Mouse (Mus musculus): ENCODE results near the gene Mmab.

Gene Mmab

DNA sequence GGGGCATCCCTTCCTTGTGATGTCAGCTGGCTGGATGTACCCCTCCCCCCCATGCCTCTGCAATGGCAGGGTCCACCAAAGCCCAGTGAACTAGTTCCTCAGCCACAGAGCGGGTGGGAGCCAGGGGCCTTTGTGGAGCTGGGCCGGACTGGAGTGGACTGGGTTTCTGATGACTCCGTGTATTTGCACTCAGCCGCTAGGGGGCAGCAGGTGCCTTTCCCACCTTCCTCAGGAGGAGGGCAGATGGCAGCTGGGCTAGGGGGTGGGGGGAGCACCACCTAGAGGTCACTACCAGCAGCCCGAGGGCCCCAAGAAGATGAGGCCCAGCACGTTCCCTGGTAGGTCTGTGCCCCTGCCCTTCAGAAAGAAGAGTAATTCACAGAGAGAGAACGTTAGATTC, 17.4 kb upstream of the Mmab start:
- peak; percentile 87 for DNase-seq (ENCODE audit: low read depth, low spot score)
- no peaks in the 10 kb centered on the region for H3K27me3 ChIP-seq (ENCODE audit: control insufficient read depth, insufficient read depth, low read length, poor library complexity, severe bottlenecking)
- H3K36me3 ChIP-seq (ENCODE audit: control insufficient read depth, insufficient read depth, low read length, poor library complexity, severe bottlenecking): no peaks in the 10 kb centered on the region

DNA sequence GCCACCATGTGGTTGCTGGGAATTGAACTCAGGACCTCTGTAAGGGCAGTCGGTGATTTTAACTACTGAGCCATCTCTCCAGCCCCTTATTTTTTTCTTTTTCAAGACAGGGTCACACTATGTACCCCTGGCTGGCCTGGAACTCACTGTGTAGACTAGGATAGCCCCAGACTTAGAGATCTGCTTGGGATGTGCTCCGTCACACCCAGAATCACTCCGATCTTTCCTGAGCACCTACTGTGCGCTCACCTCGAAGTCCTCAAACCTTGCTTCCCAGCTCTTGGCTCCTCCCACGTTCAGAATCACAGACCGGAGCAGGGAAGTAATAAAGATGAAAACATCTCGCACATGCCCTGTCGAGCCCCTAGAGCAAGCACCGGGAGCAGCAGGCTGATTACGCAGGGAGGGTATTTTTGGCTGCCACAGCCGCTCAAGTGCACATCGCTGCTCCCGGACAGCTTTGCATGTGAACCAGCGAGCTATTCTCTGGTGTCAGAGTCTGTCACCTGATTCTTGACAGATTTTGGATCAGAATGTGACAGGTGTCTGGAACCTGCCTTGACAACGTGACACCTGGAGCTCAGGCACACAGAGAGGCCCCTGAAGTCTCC, 13.2 kb upstream of the Mmab start:
- H3K27me3 ChIP-seq (ENCODE audit: control insufficient read depth, insufficient read depth, low read length, poor library complexity, severe bottlenecking): no peaks in the 10 kb centered on the region
- DNase-seq (ENCODE audit: low read depth, low spot score): no peak
- no peaks in the 10 kb centered on the region for H3K36me3 ChIP-seq (ENCODE audit: control insufficient read depth, insufficient read depth, low read length, poor library complexity, severe bottlenecking)

DNA sequence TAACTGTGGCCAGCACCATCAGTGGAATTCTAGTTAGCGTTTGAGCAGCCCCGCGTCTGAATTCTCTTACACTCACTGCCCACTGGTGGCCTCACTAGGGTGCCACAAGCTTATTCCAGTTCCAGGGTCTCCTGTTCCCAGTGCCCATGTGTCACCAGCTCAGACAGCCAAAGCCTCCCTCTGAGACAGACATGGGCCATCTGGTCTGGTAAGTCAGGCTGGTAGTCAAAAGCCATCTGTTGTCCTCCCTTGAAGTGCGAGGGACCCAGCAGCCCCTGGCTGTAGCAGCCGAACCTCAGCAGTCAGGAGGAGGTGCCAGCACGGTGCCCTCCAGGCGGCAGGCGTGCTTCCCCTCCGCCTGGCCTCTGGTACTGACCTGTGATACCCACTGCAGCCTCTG, 12.4 kb upstream of the Mmab start:
- DNase-seq (ENCODE audit: low read depth, low spot score): no peak
- no peaks in the 10 kb centered on the region for H3K27me3 ChIP-seq (ENCODE audit: control insufficient read depth, insufficient read depth, low read length, poor library complexity, severe bottlenecking)
- no peaks in the 10 kb centered on the region for H3K36me3 ChIP-seq (ENCODE audit: control insufficient read depth, insufficient read depth, low read length, poor library complexity, severe bottlenecking)

DNA sequence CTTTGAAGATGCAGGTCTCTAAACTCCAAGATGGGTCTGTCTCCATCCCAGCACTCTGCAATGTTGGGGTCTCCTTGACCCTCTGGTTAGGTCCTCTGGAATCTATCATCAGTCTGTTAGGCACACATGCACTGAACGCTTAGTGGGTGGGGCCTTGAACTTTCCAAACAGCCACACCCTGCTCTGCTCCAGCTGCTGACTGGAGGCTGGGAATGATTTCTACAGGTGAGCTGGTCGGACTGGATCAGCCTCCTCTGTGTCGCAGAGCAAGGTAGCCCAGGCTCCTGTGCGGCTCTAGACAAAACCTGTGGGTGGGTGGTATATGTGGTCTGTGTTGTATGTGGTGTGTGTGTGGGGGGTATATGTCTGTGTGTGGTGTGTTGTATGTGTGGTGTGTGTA, 5.2 kb upstream of the Mmab start:
- no peak for DNase-seq (ENCODE audit: low read depth, low spot score)
- Histone ChIP-seq H3K27me3 (ENCODE audit: control insufficient read depth, insufficient read depth, low read length, poor library complexity, severe bottlenecking) (no peaks in the 10 kb centered on the region), H3K36me3 (ENCODE audit: control insufficient read depth, insufficient read depth, low read length, poor library complexity, severe bottlenecking) (no peaks in the 10 kb centered on the region)

DNA sequence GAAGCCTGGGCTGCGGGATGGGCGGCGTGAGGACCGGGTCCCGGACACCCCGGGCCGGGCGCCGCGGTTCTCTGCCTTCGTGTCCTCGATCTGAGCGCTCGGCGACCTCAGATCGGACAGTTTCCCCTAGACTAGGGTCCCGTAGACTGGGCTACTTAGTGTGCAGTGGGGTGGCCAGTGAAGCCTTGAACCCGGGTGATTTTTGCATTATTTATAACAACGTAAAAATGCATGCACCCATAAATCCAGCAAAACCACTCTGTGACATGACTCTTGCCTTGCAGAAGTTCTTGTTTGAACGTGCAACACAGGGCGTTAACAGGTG, 470 bp upstream of the Mmab start:
- DNase-seq (ENCODE audit: low read depth, low spot score): no peak
- Histone ChIP-seq H3K27me3 (ENCODE audit: control insufficient read depth, insufficient read depth, low read length, poor library complexity, severe bottlenecking) (no peaks in the 10 kb centered on the region), H3K36me3 (ENCODE audit: control insufficient read depth, insufficient read depth, low read length, poor library complexity, severe bottlenecking) (no peaks in the 10 kb centered on the region)

DNA sequence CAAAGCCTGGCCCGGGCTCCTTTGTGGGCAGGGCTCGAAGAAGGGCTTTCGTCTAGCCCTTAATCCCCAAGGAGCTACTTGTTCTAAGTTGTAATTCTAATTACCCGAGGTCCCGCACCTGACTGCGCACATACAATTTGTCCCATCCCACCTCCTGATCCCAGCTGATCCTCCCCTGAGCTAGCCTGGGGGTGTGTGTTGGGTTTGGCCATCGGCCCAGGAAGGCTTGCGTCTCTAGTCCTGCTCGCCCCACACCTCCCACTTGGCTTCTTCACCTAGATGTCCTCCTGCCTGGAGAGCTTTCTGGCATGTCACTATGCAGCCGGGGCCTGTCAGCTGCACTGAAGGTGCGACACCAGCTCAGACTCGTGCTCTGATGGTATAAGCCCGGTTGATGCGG, 8.3 kb downstream of the Mmab start:
- no peaks in the 10 kb centered on the region for H3K36me3 ChIP-seq (ENCODE audit: control insufficient read depth, insufficient read depth, low read length, poor library complexity, severe bottlenecking)
- no peaks in the 10 kb centered on the region for H3K27me3 ChIP-seq (ENCODE audit: control insufficient read depth, insufficient read depth, low read length, poor library complexity, severe bottlenecking)
- no peak for DNase-seq (ENCODE audit: low read depth, low spot score)

DNA sequence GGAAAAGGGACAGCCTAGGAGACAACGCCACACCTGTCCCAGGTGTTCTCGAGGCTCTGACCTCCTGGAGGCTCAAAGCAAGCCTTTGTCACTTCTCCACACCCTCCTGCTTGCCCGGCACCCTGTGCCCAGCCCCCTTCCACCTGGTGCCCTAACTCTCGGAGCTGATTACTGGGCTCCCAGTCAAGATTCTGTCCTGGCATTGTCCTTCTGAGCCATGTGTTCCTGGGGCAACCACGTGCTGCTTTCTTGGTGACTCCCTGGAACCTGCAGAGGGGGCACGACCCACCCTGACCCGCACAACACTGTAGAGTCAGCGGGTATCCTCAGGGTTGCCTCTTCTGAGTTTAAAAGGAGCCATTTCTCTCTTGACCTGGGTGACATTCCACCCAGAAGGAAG, 9.5 kb downstream of the Mmab start:
- no peaks in the 10 kb centered on the region for H3K36me3 ChIP-seq (ENCODE audit: control insufficient read depth, insufficient read depth, low read length, poor library complexity, severe bottlenecking)
- DNase-seq (ENCODE audit: low read depth, low spot score): no peak
- no peaks in the 10 kb centered on the region for H3K27me3 ChIP-seq (ENCODE audit: control insufficient read depth, insufficient read depth, low read length, poor library complexity, severe bottlenecking)

DNA sequence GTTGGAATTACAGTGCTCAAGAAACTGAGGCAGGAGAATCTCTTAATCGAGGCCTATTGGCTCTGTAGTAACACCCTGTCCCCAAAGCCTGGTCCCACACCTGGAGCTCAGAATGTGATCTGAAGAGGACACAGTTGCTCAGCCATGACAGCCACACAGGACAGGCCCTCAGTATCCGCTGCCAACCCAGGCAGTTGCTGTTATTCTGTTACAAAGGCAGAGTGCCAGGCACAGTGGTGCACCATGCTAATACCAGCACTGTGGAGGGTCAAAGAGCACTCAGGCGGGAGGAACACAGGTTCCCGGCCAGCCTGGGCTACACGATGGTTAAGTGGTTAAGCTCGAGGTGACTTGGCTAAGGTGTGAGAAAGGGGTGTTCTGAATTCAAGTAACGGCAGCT, 14.1 kb downstream of the Mmab start:
- Histone ChIP-seq H3K27me3 (ENCODE audit: control insufficient read depth, insufficient read depth, low read length, poor library complexity, severe bottlenecking) (no peaks in the 10 kb centered on the region), H3K36me3 (ENCODE audit: control insufficient read depth, insufficient read depth, low read length, poor library complexity, severe bottlenecking) (no peaks in the 10 kb centered on the region)
- no peak for DNase-seq (ENCODE audit: low read depth, low spot score)

DNA sequence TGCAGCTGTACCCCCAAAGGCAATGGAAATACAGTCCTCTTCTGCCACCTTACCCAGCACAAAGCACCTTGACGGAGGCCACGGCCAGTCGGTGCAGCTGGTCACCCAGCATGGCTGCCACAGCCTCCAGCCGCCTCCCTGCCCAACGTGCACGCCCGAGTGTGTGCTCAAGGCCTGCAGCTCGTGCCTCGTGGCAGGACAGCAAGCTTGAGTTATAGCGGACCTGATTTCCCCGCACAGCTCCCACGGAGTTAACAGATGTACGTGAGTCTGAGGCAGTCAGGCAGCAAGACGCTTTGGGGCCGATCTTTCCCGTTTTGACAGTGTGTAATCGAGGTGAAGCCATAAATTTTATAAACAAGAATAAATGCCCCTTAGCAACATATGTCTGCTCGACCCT, 15.2 kb downstream of the Mmab start:
- no peaks in the 10 kb centered on the region for H3K36me3 ChIP-seq (ENCODE audit: control insufficient read depth, insufficient read depth, low read length, poor library complexity, severe bottlenecking)
- H3K27me3 ChIP-seq (ENCODE audit: control insufficient read depth, insufficient read depth, low read length, poor library complexity, severe bottlenecking): no peaks in the 10 kb centered on the region
- no peak for DNase-seq (ENCODE audit: low read depth, low spot score)

DNA sequence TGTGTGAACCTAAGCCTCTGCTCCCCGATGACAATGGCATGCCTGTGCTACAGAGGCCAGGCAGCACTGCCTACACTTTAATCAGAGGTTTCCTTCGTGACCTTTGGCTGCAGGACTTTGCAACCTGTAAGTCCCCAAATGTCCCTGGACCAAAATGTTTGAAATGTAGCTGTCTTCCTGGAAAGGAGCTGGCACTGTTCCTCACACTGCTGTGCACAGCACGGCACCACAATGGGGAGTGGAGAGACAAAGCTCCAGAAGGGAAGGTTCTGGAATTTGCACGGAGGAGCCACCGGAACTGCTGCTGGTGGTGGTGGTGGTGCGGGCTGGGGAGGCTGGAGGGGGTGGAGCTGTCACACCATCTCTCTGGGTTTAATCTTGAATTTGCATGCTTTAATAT, 17.1 kb downstream of the Mmab start:
- DNase-seq (ENCODE audit: low read depth, low spot score): no peak
- no peaks in the 10 kb centered on the region for H3K36me3 ChIP-seq (ENCODE audit: control insufficient read depth, insufficient read depth, low read length, poor library complexity, severe bottlenecking)

DNA sequence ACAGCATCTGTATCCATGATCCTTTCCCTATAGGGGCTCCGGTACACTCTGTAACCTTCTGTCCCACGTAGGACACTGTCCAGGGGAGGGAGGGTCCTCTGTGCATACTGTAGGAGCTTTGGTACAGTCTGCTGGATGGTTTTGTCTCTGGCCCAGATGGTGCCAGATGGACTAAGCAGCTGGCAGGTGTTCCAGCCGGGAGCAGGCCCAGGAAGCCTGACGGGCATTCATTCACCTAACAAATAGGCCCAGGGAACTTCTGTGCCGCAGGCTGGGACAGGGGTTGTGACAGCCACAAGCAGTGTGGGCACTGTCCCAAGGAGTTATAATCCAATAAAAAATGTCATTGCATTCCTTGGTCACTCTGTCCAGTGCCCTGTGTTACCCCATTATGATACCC, 19.9 kb downstream of the Mmab start:
- no peak for DNase-seq (ENCODE audit: low read depth, low spot score)
- Histone ChIP-seq H3K27me3 (ENCODE audit: control insufficient read depth, insufficient read depth, low read length, poor library complexity, severe bottlenecking) (no peaks in the 10 kb centered on the region), H3K36me3 (ENCODE audit: control insufficient read depth, insufficient read depth, low read length, poor library complexity, severe bottlenecking) (no peaks in the 10 kb centered on the region)

More for the DNA sequence above, 17.1 kb downstream of the Mmab start:
- no peaks in the 10 kb centered on the region for H3K27me3 ChIP-seq (ENCODE audit: control insufficient read depth, insufficient read depth, low read length, poor library complexity, severe bottlenecking)

DNA sequence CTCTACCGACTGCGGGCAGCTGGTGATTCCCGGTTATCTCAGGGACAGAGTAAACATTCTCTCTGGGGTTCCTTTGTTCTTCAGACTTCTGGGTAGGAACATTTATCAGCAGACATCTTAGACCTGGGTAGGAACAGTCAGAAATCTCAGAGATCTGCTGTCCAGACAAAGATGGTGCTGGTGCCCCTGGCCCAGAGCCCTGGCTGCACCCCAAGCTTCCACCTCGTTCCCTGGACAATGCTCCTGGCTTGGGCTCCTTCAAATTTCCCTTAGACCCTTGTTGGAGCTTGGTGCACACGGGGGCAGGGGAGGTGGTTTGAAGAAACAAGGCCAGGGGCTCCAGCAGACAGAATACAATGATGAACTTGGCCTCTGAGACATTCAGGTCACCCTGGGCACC, 21.3 kb downstream of the Mmab start:
- H3K36me3 ChIP-seq (ENCODE audit: control insufficient read depth, insufficient read depth, low read length, poor library complexity, severe bottlenecking): no peaks in the 10 kb centered on the region; the same call in 1 of the 2 replicates
- no peak for DNase-seq (ENCODE audit: low read depth, low spot score)
- no peaks in the 10 kb centered on the region for H3K27me3 ChIP-seq (ENCODE audit: control insufficient read depth, insufficient read depth, low read length, poor library complexity, severe bottlenecking)

DNA sequence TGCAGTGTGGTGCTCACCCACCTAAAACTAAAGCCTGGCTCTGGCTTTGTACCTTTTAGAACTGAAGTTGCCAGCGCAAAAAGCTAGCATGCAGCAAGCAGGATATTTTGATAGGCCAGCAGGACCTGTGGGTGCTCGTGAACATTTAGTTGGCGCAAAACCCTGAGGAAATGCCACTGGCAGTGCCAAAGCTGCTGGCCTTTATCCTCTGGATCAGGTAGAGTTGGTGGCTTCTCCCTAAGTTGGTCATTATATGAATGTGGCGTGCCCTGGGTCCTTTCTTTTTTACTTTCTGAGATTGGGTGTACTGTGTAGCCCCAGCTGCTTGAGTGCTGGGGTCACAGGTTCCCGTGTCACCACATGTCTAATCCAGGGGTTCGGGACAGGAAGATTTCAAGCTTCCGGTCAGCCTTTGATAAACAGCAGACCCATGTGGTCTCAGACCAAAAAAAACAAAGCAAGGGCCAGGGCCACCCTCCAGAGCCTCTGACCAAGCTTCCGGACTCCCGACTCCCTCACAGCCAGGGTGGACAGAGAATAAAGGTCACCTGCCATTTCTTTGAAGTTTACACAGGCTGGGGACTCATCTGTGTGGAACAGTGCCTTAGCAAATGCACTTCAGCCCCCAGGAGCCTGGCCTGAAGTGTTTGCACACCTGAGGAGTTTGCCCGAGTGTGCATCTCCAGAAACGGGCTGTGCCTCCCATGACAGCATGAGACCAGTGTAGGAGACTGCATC, 22.1 kb downstream of the Mmab start:
- no peaks in the 10 kb centered on the region; the same call in 1 of the 2 replicates for H3K36me3 ChIP-seq (ENCODE audit: control insufficient read depth, insufficient read depth, low read length, poor library complexity, severe bottlenecking)
- H3K27me3 ChIP-seq (ENCODE audit: control insufficient read depth, insufficient read depth, low read length, poor library complexity, severe bottlenecking): no peaks in the 10 kb centered on the region
- DNase-seq (ENCODE audit: low read depth, low spot score): no peak

DNA sequence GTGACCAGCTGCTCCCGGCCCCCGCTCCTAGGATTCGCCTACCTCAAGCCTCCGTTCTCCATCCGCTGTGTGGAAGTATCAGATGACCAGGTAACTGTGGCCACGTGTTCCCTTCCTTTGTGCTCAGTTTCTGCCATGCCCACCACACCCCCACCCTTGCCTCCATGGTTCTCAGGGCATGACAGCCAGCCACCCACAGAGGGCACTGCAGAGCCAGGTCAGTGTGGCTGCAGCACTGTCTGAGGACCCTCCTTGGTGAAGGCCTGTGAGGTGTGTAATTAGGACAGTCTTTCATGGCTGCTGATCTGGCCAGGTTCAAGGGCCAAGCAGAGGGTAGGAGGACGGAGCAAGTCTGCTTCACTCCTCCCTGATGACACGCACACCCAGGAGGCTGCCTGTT, 25.3 kb downstream of the Mmab start:
- peak; percentile 9 for DNase-seq (ENCODE audit: low read depth, low spot score)
- Histone ChIP-seq H3K27me3 (ENCODE audit: control insufficient read depth, insufficient read depth, low read length, poor library complexity, severe bottlenecking) (no peaks in the 10 kb centered on the region), H3K36me3 (ENCODE audit: control insufficient read depth, insufficient read depth, low read length, poor library complexity, severe bottlenecking) (peaks cover 1% of the 10 kb centered on the region; the same call in 1 of the 2 replicates)

DNA sequence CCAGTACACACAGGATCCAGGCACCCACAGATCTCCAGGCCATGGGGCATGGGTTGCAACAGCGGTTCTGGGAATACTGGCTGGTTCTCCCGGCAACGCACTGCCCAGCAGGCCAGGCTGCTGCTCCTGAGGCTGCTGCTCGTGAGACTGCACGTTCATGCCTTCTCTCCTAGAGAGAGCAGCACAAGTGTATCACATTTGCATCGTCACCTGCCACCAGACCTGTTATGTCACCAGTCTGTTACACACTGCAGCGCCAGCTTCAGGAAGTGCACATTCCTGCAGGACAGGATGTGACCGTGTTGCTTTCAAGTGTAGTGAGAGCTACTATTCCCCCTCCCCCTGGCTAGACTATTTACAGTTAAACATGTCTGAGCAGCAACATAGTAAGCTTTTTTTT, 27.0 kb downstream of the Mmab start:
- H3K27me3 ChIP-seq (ENCODE audit: control insufficient read depth, insufficient read depth, low read length, poor library complexity, severe bottlenecking): no peaks in the 10 kb centered on the region
- peaks cover 1% of the 10 kb centered on the region; the same call in 1 of the 2 replicates for H3K36me3 ChIP-seq (ENCODE audit: control insufficient read depth, insufficient read depth, low read length, poor library complexity, severe bottlenecking)
- DNase-seq (ENCODE audit: low read depth, low spot score): no peak

DNA sequence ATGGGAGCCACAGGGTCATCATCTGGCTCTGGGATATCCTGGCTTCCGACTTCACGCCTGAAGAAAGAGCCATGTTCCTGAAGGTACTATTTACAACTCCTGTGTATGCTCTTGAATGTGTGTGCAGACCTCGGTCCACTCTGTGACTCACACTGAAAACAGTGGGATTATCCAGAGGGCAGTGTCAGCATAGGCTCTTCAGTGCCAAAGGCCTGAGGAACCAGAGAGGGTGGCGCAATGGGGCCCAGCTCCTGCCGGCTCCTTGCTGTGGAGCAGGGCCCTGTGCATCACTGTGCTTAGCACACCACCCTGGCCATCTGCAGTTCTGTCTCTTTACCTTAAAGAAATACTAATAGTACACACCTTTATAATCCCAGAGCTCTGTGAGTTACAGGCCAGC, 28.3 kb downstream of the Mmab start:
- DNase-seq (ENCODE audit: low read depth, low spot score): no peak
- H3K36me3 ChIP-seq (ENCODE audit: control insufficient read depth, insufficient read depth, low read length, poor library complexity, severe bottlenecking): peaks cover 1% of the 10 kb centered on the region; the same call in 1 of the 2 replicates
- H3K27me3 ChIP-seq (ENCODE audit: control insufficient read depth, insufficient read depth, low read length, poor library complexity, severe bottlenecking): no peaks in the 10 kb centered on the region

All from splenic B cell, adult 2 months (primary cell).